Mouse (Mus musculus) gastrocnemius, postnatal 25 days (tissue): ENCODE measurements around the gene Ncor2. TPM values are rescaled to one million over a fixed set of nuclear protein-coding genes. Genes with fewer than 3 reads are reported as not detected.

Source experiments
- DNase-seq: peaks from one replicate; pipeline ENCODE4 v3.0.0; 2022
- total RNA-seq, 2 experiments: library from RNA; stranded (reverse); gene quantifications; 1 replicate in 1 of 2; 2 replicates in 1 of 2; pipeline ENCODE4 v1.2.3; 2021

Ncor2 gene
- total RNA-seq, 2 experiments from 2014 or later: 92.7 to 108 TPM

- DNase-seq: no peak
Measured at GRCm38 (mm10) chr5:125017332-125017731, 161.7 kb downstream of the Ncor2 start.

- no peak for DNase-seq
Measured at GRCm38 (mm10) chr5:125016421-125017242, 162.4 kb downstream of the Ncor2 start.

- DNase-seq: peak; percentile 48
Measured at GRCm38 (mm10) chr5:125015576-125015975, 163.4 kb downstream of the Ncor2 start.

- DNase-seq: no peak
Measured at GRCm38 (mm10) chr5:125015066-125015465, 164.0 kb downstream of the Ncor2 start.

- DNase-seq: no peak
Measured at GRCm38 (mm10) chr5:125014497-125014896, 164.5 kb downstream of the Ncor2 start.

GRCm38 (mm10) chr5:125011628-125012027 is 167.4 kb downstream of the Ncor2 start:
- no peak for DNase-seq

GRCm38 (mm10) chr5:125011166-125011565 is 167.9 kb downstream of the Ncor2 start:
- DNase-seq: no peak

GRCm38 (mm10) chr5:125006896-125007295 is 172.1 kb downstream of the Ncor2 start:
- DNase-seq: no peak

- DNase-seq: no peak
Measured at GRCm38 (mm10) chr5:125005871-125006652, 173.0 kb downstream of the Ncor2 start.

- DNase-seq: no peak
Measured at GRCm38 (mm10) chr5:125003873-125004255, 175.2 kb downstream of the Ncor2 start.

GRCm38 (mm10) chr5:125002969-125003872 is 175.8 kb downstream of the Ncor2 start, which contains the start of gene Rflna:
TSS of gene Rflna (plus strand) at chr5:125003221.
- no peak for DNase-seq

- DNase-seq: no peak
Measured at GRCm38 (mm10) chr5:125000756-125001250, 178.2 kb downstream of the Ncor2 start.

- no peak for DNase-seq
Measured at GRCm38 (mm10) chr5:124997913-124998312, 181.1 kb downstream of the Ncor2 start.

- DNase-seq: no peak
Measured at GRCm38 (mm10) chr5:124996816-124997215, 182.2 kb downstream of the Ncor2 start.

GRCm38 (mm10) chr5:124992891-124993290 is 186.1 kb downstream of the Ncor2 start:
- DNase-seq: peak; percentile 47

GRCm38 (mm10) chr5:124992323-124992722 is 186.7 kb downstream of the Ncor2 start:
- no peak for DNase-seq

GRCm38 (mm10) chr5:124989724-124990123 is 189.3 kb downstream of the Ncor2 start:
- DNase-seq: no peak

- DNase-seq: no peak
Measured at GRCm38 (mm10) chr5:124986656-124987055, 192.4 kb downstream of the Ncor2 start.

- no peak for DNase-seq
Measured at GRCm38 (mm10) chr5:124986222-124986621, 192.8 kb downstream of the Ncor2 start.

GRCm38 (mm10) chr5:124969790-124970189 is 209.2 kb downstream of the Ncor2 start:
- DNase-seq: no peak
